Mouse (Mus musculus): ENCODE measurements around the gene Shisa9.
A peak's percentile ranks its signal among the peaks of the same experiment; 100 is the strongest.

Gene Shisa9

GRCm38 (mm10) chr16:12076270-12076669, 92.4 kb downstream of the Shisa9 start:
- DNase-seq = peak; percentile 55 to 66

GRCm38 (mm10) chr16:12076700-12077099, 92.8 kb downstream of the Shisa9 start:
- no peak for DNase-seq

GRCm38 (mm10) chr16:12083082-12083481, 99.2 kb downstream of the Shisa9 start:
- no peak for DNase-seq

GRCm38 (mm10) chr16:12090604-12091235, 106.8 kb downstream of the Shisa9 start:
- DNase-seq = no peak

- no peak for DNase-seq
Observed at GRCm38 (mm10) chr16:12093253-12093652, 109.3 kb downstream of the Shisa9 start.

- no peak for DNase-seq
Observed at GRCm38 (mm10) chr16:12094784-12095315, 110.9 kb downstream of the Shisa9 start.

GRCm38 (mm10) chr16:12095365-12095764, 111.5 kb downstream of the Shisa9 start:
- no peak for DNase-seq

GRCm38 (mm10) chr16:12108436-12108835, 124.5 kb downstream of the Shisa9 start:
- DNase-seq = no peak

GRCm38 (mm10) chr16:12110851-12111437, 127.0 kb downstream of the Shisa9 start:
- DNase-seq = no peak

GRCm38 (mm10) chr16:12114396-12114795, 130.5 kb downstream of the Shisa9 start:
- peak in 1 of 2 experiments; percentile 11 for DNase-seq

GRCm38 (mm10) chr16:12115040-12115856, 131.3 kb downstream of the Shisa9 start:
- no peak for DNase-seq

- DNase-seq = no peak
Observed at GRCm38 (mm10) chr16:12116926-12117325, 133.0 kb downstream of the Shisa9 start.

GRCm38 (mm10) chr16:12119463-12119862, 135.6 kb downstream of the Shisa9 start:
- DNase-seq = no peak

- no peak for DNase-seq
Observed at GRCm38 (mm10) chr16:12129782-12130181, 145.9 kb downstream of the Shisa9 start.

- peak; percentile 14 to 42 for DNase-seq
Observed at GRCm38 (mm10) chr16:12146666-12147065, 162.8 kb downstream of the Shisa9 start.

GRCm38 (mm10) chr16:12151986-12152385, 168.1 kb downstream of the Shisa9 start:
- DNase-seq = no peak

- peak; percentile 2 to 3 for DNase-seq
Observed at GRCm38 (mm10) chr16:12154476-12154875, 170.6 kb downstream of the Shisa9 start.

- no peak for DNase-seq
Observed at GRCm38 (mm10) chr16:12173482-12174041, 189.6 kb downstream of the Shisa9 start.

GRCm38 (mm10) chr16:12178031-12178430, 194.1 kb downstream of the Shisa9 start:
- no peak for DNase-seq

- DNase-seq = no peak
Observed at GRCm38 (mm10) chr16:12189739-12190138, 205.8 kb downstream of the Shisa9 start.

- DNase-seq = no peak
Observed at GRCm38 (mm10) chr16:12196841-12197240, 212.9 kb downstream of the Shisa9 start.

- peak; percentile 3 to 7 for DNase-seq
Observed at GRCm38 (mm10) chr16:12197611-12198010, 213.7 kb downstream of the Shisa9 start.

GRCm38 (mm10) chr16:12201216-12201615, 217.3 kb downstream of the Shisa9 start:
- peak; percentile 4 to 11 for DNase-seq

Measured in kidney, postnatal 4 days (tissue).